Mouse (Mus musculus): ENCODE results near the gene Iqub.

DNA sequence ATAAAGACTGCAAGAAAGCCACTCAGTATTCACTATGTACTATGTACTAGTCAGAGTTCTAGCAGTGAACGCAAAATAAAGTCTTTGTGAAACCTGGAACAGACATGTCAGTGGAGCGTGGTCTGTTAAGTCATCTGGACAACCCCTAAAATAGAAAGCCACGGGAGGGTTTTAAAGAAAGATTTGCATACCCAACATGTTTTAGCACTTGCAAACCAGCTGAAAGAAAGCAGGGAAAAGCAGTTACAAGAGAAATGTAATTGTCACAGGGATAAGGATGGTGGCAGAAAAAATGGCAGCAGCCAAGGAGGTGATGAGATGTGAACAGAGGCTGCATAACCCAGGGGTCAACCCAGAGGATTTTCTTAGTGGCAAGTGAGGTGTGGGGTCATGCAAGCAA, 10.8 kb upstream of the Iqub start:
- no peak for TF ChIP-seq CTCF (conservative IDR thresholded peaks at IDR 0.05; ENCODE audit: insufficient read depth, insufficient read length, low read depth, low read length)
- no peak for TF ChIP-seq POLR2A (IDR thresholded peaks at IDR 0.05; ENCODE audit: low read depth, low read length)
